Mouse (Mus musculus): Measurements from ENCODE around the gene Adgrg5.

Adgrg5 gene

DNA sequence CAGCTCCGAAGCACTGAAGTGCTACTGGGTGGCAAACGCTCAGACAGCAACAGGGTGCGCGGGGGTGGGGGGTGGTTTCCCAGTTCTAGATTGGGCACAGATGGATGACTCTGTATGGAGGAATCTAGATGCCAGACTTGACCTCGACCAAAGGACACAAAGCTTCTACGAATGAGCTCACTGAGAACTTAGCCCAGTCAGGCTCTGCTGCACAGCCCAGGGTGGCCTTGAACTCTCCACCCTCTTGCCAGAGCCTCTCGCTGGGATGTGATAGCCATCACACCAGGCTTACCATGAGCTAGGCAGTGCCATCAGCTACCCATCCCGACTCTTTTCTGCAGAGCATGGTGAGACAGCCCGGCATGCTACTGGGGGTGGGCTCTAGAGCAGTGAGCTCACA is 50.3 kb downstream of the Adgrg5 start:
- no peak for DNase-seq

DNA sequence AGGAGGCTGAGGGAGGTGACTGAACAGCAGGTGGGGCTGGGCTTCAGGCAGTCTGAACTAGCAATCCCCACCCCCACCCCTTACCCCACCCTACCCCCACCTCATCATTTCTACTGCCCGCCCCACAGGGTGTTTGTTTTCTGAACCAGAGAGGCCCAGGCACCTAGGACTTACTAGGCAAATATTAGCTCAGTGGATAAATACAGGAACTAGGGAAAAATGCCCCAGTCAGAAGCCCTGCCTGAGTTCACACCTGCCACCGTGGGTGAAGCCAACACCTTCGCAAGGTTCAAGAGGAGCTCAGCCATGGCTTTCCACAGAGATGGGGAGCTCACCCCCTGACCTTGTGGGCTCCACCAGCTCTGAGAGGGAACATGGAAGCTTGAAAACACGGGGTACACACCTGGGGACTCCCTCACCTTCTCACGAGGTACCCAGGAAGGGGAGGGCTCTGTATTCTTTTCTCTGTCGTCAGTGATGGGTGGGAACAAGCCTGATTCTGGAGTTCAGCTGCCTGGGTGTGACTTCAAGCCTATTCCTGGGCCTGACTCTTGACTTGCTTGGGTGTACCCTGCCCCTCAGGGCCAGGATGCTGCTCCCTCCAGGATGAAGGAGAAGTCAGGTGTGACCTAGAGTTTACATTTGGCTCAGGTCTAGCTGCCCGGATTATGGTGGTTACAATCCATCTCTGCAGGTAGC is 51.1 kb downstream of the Adgrg5 start, which contains the start of gene Adgrg1:
TSS of gene Adgrg1 (plus strand) at position 285 of the 699 bp plus-strand sequence.
- no peak for DNase-seq

DNA sequence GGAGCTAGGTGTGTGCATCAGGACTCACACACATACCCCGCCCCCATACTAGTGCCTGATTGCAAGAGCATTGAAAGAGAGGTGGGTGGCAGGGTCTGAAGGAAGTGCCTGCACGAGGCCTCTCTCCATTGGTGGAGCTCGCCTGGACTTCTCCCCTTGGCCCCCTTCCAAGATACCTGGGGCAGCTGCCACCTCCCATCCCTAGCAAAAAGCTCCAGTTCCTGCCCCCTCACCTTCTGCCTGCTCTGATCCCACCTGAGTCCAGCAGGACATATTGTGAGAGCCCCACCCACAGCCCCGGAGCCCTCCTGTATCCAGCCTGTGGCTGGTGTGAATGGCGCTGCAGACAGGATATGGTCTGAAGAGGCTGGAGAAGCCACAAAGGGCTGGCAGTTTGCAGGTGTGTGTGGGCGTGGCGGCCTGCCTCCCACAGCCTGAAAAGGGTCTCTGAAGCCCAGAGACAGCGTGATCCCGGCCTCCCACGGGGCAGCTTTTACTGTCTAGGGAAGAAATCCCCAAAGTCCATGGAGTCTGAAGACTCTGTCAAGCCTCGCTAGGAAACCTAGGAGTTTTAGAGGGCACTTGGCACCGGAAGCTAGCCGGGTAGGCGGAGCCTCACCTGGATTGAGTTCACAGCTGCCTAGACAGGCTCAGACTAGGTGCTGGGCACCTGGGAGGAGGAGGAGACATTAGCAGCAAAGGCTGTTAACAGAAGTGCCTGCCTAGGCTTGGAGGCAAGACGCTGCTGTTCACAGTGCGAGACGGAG is 53.3 kb downstream of the Adgrg5 start:
- DNase-seq: no peak

DNA sequence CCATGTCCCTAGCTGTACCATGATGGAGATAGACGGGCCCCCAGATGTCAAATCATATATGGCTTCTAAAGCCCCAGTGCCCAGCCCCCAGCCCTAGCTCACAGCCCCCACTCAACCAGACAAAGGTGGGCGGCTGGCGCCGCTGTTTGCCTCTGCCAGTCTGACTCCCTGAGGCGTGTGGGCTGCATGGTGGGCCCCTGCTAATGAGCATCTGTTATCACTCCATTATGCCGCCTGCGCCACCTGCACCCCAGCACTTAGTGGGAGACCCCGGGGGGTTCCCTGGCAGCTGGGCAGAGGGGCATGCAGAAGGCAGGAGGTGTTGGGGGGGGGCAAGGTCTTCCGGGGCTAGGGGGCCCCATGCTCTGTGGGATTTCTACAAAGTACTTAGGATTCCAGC is 54.6 kb downstream of the Adgrg5 start:
- no peak for DNase-seq

DNA sequence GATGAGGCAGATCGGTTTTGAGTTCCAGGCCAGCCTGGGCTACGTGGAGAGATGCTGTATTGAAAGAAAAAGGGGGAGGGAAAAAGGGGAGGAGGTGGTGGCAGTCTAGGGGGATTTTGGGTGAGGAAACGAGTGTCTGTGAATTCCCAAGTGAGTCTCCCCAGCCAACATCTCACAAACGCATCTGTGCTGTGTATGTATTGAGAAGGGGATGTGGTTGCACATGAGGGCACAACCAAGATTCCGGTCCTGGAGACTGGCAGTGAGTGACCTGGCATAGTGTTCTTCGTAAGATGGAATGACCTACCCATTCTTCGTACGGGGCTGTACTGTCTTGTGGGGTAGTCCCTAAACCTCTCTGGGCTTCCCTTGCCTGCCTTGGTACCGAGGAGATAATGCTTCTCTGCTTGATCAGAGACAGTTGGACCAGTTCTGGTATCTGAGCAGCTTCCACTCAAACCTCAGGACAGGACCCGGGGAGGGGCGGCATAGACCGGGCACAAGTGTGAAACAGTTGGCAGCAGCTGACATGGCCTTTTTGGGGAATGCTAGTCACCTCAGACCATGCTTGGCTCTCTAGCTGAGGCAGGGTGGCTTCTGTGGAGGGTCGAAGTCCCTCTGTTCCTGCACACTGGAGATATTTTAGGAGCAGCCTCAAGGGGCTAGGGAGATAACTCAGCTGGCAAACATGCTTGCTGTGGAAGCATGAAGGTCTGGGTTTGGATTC is 55.3 kb downstream of the Adgrg5 start:
- no peak for DNase-seq

DNA sequence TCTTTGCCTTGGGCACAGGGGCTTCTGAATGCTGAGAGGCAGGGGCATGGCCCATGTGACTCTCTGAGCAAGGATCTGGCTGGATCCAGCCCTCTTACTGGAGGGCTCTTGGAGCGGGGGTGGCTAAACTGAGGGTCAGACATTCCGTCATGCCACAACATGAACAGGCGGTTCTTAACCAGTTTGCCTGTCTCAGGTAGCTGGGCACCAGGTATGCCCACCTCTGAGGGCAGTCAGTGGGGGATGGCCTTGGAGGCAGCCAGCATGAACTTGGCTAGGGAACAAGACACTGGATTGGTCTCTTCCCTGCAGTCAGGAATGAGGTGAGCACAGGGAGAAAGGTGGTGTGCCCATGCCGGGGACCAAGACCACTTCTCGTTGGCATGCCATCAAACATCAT is 56.7 kb downstream of the Adgrg5 start:
- DNase-seq: no peak

DNA sequence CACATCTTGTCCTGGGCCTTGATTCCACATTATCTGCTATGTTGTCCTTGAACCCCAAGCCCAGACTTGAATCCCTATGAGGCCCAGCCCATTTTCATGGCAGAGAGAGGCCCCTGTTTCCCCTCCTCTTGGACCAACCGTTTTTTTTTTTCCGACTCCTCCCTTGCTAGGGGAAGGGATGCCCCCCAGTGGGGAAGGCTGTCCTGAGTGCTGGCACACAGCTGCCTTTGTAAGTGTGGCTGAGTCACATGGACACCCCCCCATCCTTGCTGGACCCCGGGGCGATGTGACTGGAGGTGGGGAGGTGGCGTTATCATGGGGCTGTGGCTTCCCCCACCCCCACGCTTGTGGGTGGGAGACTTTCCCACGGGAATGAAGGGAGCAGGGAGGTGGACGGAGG is 57.5 kb downstream of the Adgrg5 start:
- peak in 1 of 2 experiments; percentile 10 for DNase-seq

DNA sequence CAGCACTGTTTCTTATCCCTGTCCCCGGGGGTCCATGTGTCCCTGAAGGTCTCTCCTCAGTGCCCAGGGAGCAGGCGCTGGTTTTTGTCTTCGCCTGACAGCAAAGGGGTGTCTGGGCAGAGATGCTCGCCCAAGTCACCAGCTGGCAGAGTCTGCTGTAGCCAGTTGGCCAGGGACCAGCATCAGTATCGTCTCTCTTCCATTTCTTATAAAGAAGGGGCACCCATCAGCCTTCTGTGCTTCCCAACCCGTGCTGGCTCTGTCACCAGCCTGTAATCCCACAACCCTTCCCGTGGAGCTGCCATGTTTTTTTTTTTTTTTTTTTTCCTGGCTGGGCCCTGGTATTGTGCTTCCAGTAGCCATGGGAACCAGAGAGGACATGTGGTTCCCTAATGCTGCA is 58.4 kb downstream of the Adgrg5 start:
- DNase-seq: peak in 1 of 2 experiments; percentile 62

DNA sequence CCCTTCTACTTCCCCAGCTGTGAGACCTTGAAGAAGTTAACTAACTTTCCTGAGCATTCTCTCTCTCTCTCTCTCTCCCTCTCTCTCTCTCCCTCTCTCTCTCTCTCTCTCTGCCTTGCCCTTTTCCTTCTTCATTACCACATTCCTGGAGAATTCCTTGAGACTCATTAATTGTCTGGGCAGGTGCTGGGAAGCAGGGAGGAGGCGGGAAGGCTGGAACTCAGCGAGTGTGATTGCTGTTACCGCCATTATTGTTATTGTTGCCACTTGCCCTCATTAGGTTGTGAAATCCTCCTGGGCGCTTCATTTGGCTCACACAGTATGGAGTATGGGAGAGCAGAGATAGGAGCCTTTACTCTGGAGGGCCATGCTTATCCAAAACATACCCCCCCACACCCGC is 59.7 kb downstream of the Adgrg5 start:
- DNase-seq: no peak

DNA sequence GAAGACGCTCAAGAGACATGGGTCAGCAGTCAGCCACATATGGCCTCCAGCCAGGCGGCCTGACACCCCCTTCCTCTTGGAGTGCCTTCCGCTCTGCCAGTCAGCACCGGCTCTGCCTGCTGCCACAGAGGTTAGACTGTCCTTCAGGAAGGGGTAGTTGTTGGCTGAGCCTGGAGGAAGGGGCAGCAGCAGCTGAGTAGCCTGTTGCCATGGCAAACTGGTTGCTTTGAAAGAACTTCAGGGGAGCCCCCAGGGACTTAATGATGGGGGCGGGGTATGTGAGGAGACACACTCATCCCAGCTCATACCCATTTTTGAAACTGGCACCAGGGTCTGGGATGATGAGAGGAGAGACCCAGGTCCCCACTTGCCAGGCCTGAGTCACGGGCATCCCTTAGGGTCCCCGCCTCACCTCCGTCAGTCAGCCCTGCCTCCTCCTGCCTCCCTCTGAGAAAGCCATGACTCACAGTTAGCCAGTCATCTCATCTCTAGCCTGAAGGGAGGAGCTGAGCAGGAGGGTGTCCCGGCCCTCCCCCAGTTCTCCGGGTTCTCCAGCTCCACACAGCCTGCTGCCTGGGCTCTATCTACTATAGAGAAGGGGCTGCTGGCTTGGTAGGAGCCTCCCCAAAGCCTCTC is 60.5 kb downstream of the Adgrg5 start:
- peak in 1 of 2 experiments; percentile 41 for DNase-seq

DNA sequence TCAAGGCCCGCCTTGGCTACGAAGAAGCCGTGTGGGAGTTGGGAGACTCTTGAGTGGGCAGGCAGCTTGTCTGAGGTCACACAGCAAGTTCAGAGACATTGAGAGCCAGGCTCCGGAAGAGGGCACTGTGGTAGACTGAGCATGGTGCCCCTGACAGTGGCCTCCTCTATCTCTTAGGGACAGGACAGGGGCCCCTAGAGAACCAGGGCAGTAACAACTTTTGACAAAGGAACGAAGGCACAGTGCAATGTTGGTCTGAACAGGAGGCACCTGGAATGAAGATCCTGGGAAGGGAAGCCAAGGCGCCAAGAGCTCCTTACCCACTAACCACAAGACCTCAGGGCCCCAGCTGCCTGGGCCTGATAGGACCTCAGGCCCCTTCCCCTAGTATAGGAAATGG is 61.5 kb downstream of the Adgrg5 start:
- DNase-seq: no peak

DNA sequence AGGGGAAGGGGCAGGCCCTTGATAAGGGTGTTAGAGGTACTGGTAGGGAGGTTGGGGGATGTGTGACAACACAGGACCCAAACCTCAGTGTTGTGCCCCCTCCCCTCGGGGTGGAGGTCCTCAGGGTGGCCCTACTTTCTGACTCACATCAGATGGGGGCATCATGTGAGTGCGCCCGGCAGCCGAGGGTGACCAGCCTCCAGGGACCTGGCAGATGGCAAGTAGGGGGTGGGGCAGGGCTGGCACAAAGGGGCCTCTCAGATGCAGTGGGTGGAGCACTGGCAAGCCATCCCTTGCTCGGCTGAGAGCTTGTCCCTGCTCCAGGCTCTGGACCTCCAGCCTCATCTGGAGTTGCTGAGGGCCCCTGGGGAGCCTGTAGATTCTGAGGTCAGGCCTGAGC is 63.2 kb downstream of the Adgrg5 start:
- DNase-seq: peak; percentile 55 to 72

DNA sequence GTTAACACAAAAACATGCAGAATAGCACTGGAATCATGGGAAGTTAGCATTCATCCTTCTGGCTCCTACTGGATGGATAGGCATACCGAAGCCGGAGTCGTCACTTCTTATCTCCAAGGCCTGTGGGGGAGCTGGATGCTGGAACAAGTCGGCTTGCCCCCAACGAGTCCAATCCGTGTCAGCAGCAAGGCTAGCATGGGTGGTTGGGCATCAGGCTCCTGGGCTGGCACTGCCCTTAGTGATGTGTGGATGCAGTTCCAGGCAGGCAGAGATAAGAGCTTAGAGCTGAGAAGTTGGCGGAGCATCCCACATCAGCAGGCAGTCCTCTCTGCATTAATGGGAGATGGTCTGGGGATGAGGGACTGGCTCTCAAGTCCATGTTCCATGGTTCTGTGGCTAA is 64.1 kb downstream of the Adgrg5 start:
- DNase-seq: no peak

DNA sequence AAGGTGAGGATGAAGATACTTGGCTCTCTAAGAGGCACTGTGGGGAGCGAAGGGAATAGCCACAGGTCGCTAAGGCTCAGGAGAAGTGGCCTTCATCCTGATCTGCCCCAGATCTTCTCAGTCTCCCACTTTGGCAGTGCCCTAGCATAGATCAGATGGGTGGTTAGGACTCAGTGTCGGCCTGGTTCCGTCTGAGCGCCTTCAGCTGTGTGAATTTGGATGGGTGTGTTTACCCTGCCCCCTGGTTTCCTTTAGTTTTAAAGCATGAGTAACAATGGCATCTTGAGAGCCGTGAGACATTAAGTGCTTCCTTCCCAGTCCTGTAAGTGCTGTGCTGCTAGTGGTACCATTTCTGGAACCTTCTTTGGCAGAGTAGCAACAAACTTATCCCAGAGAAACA is 65.1 kb downstream of the Adgrg5 start:
- no peak for DNase-seq

DNA sequence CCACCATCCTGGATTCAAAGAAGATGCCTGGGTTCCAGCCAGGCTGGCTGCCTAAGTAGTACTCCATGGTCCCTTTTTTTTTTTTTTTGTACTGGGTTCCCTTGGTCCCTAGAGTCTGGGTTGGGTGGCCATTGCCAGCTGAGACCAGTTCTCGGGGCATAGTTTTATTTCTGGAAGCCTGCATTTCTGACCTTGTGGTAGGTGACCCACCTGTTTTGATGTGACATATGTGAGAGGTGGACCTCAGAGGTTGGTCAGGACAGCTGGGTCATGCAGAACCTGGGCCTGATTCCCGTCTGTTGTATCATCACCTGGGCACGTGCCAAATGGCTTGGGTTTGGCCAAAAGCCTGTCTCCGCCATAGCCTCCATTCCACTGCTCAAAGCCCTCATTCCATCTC is 66.2 kb downstream of the Adgrg5 start:
- peak; percentile 70 to 84 for DNase-seq

DNA sequence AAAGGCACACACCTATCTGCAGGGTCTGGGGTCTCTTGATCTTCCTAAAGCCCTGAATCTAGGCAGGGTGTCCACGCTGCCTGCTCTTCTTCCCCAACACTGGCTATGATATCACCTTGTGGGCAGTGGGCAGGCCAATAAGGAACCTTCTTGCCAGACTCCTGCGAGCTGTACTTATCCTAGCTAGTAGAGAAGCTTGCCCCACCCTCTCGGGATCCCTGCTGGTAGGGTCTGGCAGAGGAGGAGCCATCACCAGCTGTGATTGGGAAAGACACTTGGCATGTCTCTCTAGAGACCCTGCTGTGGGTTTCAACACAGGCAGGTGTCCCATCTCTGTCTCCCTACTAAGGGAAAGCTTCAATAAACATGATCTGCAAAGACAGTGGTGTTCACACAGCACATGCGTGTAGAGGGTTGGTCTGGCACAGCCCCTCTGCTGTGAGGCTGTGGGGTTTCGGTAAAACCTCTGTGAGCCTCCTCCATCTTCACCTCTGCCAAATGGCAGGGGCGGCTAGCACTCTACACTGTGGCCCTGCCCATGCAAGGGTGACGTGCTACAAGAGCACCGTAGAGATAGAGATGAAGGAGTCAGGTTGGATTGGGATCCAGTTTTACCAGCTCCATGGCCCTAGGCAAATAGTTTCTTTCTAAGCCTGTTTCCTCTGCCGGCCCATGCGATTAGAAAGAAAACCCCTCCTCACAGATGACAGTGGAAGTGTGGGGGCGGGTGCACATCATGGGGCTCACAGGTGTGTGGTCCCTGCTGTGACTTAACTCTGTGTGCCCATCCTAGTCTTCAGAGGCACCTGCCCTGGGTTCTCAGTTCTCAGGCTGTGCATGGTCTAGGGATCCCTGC is 67.3 kb downstream of the Adgrg5 start:
- DNase-seq: no peak

DNA sequence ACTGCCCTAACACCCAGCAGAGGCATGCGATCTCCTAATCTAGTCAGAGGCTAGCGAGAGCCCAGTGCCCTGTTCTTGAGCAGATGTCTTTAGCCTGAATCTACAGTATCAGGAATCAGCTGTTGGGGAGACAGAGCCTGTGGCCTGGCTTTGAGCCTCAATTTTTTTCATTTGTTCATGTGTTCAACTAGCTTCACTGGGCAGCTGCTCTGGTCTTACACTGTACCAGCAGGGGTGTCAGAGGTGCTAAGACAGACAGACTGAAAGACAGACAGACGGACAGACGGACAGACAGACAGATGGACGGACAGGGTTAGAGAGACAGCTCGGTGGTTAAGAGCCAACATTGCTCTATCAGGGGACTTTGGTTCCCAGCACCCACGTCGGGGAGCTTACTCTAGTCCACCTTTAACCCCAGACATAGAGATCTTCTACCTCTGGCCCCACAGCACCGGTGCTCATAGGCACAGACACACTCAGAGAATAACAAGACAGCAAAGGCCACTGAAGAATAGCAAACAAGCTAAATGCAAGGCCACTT is 68.0 kb downstream of the Adgrg5 start:
- DNase-seq: no peak

DNA sequence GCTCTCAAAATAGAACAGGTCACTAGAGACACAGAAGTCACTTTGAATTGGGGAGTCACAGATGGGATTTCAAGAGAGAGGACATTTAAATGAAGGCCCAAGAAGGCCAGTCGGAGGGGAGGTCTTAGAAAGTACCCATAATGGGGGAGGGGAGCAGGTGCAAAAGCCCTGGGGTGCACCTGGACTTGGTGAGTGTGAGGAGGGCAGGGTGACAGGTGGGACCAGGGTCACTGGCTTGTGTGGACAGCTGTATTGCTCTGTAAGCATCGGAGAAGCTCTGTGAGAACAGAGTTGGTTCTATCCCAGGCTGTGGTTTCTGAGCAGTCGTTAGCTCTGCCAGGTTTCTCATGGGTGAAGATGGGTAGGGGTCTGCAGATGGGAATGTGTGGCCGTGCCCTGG is 68.5 kb downstream of the Adgrg5 start:
- DNase-seq: no peak

DNA sequence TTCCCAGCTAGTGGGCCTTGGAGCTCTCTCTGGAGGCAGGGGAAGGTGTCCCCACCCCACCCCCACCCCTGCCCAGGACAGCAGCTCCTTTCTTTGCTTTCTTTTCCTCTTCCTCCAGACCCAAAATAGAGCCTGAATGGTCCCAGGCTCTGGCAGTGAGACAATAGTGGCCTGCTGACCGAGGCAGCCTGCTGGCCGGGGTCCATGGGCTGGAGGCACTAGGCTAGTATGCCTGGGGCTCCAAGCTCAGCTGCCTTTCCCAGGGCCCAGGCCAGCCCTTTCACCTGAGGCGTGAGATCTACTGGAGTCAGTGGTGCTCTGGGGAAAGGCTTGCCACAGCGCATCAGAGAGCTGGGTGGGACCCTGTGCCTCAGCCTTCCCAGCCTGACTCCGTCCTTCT is 69.0 kb downstream of the Adgrg5 start:
- DNase-seq: peak; percentile 63 to 82

Data from cerebellum, postnatal 25 days (tissue).